ENCODE assay signal across 22 mouse cellular contexts in the genomic region with DNA sequence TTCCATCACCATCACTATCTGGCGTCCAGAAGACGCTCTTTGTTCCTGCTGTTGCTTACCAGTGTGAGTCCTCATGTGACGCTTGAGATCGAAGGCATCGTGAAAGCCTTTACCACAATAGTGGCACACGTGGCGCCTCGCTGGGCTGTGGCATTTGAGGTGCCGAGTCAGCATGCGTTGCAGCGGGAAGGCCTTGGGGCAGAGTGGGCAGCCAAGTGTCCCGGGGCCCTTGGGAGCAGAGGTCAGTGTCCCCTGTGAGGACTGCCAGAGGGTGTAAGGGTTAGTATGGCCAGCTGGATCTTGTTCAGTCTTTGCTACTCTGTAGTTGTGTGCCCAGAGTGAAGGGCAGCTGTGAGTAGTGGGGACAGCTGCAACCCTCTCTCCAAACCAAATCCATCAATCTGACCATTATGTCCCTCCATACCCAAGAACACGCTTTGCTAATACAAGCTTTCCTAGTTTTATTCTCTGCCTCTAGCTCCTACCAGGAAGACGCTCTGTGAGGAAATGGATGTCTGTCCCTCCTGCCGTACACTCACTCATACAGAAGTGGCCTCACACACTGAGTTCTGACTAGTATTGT. TPM values are rescaled to one million over a fixed set of nuclear protein-coding genes. Genes with fewer than 3 reads are reported as not detected.
DNase-seq lines count a peak whose midpoint lies in the region; ATAC-seq and TF ChIP-seq lines count a peak whose summit lies in the region.
"Had no signal": no experiment of that assay in that cellular context is flagged by ENCODE, and none has a peak within 500 bp of the region (broad histone marks: within the 10 kb centered on the region; RNA-seq: fewer than 3 reads in every experiment).

No protein-coding gene starts in this region.

- H3K9ac ChIP-seq in CH12.LX (ENCODE audit: insufficient read depth, low read depth), result no peak overlapping the region
- H3K9ac ChIP-seq in lung, postnatal 0 days (replicated peaks; ENCODE audit: low read depth), result no peak overlapping the region
- H3K9ac ChIP-seq in hindbrain, embryonic 12.5 days, result no peak overlapping the region
- H3K9ac ChIP-seq: lung, embryonic 15.5 days had no signal

- H3K4me2 ChIP-seq in CH12.LX (ENCODE audit: insufficient read depth, low read depth, poor library complexity, severe bottlenecking), result no peak overlapping the region
- no peak overlapping the region for H3K4me2 ChIP-seq in lung, postnatal 0 days (replicated peaks; ENCODE audit: low read depth, low read length)
- H3K4me2 ChIP-seq in hindbrain, embryonic 12.5 days (replicated peaks), result no peak overlapping the region
- H3K4me2 ChIP-seq: midbrain, embryonic 11.5 days had no signal

- no peak overlapping the region for H3K27ac ChIP-seq in CH12.LX (ENCODE audit: insufficient read depth, low read depth)
- H3K27ac ChIP-seq in lung, postnatal 0 days (ENCODE audit: low read length), result no peak overlapping the region
- no peak overlapping the region for H3K27ac ChIP-seq in embryonic facial prominence, embryonic 10.5 days (replicated peaks)
- no peak overlapping the region for H3K27ac ChIP-seq in hindbrain, embryonic 12.5 days
- H3K27ac ChIP-seq: lung, embryonic 15.5 days; stomach, postnatal 0 days had no signal

- 80% methylated on average over 15 of the region's 15 CpGs for WGBS in lung, postnatal 0 days
- 93% methylated on average over 15 of the region's 15 CpGs for WGBS in embryonic facial prominence, embryonic 10.5 days
- 92% methylated on average over 15 of the region's 15 CpGs for WGBS in hindbrain, embryonic 12.5 days

- no peak for TF ChIP-seq POLR2A in CH12.LX (IDR thresholded peaks at IDR 0.05; ENCODE audit: low read depth, low read length)

- H3K27me3 ChIP-seq in CH12.LX (replicated peaks), result no peaks in the 10 kb centered on the region
- no peaks in the 10 kb centered on the region for H3K27me3 ChIP-seq in lung, postnatal 0 days (replicated peaks; ENCODE audit: insufficient read depth, low read length)
- no peaks in the 10 kb centered on the region for H3K27me3 ChIP-seq in embryonic facial prominence, embryonic 10.5 days (replicated peaks; ENCODE audit: low read depth, poor library complexity, severe bottlenecking)
- H3K27me3 ChIP-seq in hindbrain, embryonic 12.5 days, result no peaks in the 10 kb centered on the region
- H3K27me3 ChIP-seq: lung, embryonic 15.5 days had no signal

- no peaks in the 10 kb centered on the region for H3K9me3 ChIP-seq in CH12.LX (replicated peaks; ENCODE audit: low read length)
- H3K9me3 ChIP-seq in lung, postnatal 0 days (ENCODE audit: low read length), result no peaks in the 10 kb centered on the region
- no peaks in the 10 kb centered on the region for H3K9me3 ChIP-seq in embryonic facial prominence, embryonic 10.5 days
- H3K9me3 ChIP-seq in hindbrain, embryonic 12.5 days (replicated peaks), result no peaks in the 10 kb centered on the region
- H3K9me3 ChIP-seq: lung, embryonic 15.5 days had no signal

- no peaks in the 10 kb centered on the region for H3K79me2 ChIP-seq in CH12.LX (replicated peaks; ENCODE audit: control insufficient read depth, extremely low read depth, insufficient read depth, poor library complexity, severe bottlenecking)

- intact Hi-C loops in gastrocnemius, postnatal 14 days (cut with DNase I; ENCODE audit: low total_unique reads), result loop anchor here (10.0 kb wide), 1 partner anchor 70 kb away; a partner anchor contains a TSS

- H3K36me3 ChIP-seq in CH12.LX (replicated peaks in 1 of 2; ENCODE audit: control insufficient read depth in 1 of 2, insufficient read depth in 1 of 2, low read length in 1 of 2), result peaks cover 17 to 37% of the 10 kb centered on the region in 2 experiments
- H3K36me3 ChIP-seq in lung, postnatal 0 days (ENCODE audit: insufficient read depth, low read length), result no peaks in the 10 kb centered on the region
- peaks cover 33% of the 10 kb centered on the region for H3K36me3 ChIP-seq in embryonic facial prominence, embryonic 10.5 days (replicated peaks)
- peaks cover 19% of the 10 kb centered on the region; the same call in 1 of the 2 replicates for H3K36me3 ChIP-seq in hindbrain, embryonic 12.5 days

- ATAC-seq in lung, postnatal 0 days, result peak; percentile 14
- ATAC-seq in hindbrain, embryonic 12.5 days (ENCODE audit: low FRiP score), result no peak
- ATAC-seq: CD4-positive, CD25-positive, alpha-beta regulatory T cell, adult 4 months had no signal

- peaks cover 12 to 44% of the 10 kb centered on the region in 2 experiments for H3K4me1 ChIP-seq in CH12.LX (ENCODE audit: control insufficient read depth in 1 of 2, insufficient read depth in 2 of 2)
- peaks cover 5% of the 10 kb centered on the region; the same call in 1 of the 2 replicates for H3K4me1 ChIP-seq in lung, postnatal 0 days (ENCODE audit: insufficient read depth, low read depth, low read length)
- H3K4me1 ChIP-seq in embryonic facial prominence, embryonic 10.5 days, result peaks cover 23% of the 10 kb centered on the region
- H3K4me1 ChIP-seq in hindbrain, embryonic 12.5 days, result peaks cover 19% of the 10 kb centered on the region

- DNase-seq in gastrocnemius, postnatal 14 days, result peak; percentile 40
- DNase-seq in gastrocnemius, postnatal 4 days (ENCODE audit: low spot score in 2 of 2), result no peak
- DNase-seq in CH12.LX (ENCODE audit: extremely low read depth), result no peak
- peak; percentile 62 for DNase-seq in gastrocnemius, postnatal 25 days
- DNase-seq in lung, postnatal 0 days (ENCODE audit: low spot score), result peak; percentile 60
- no peak for DNase-seq in embryonic facial prominence, embryonic 10.5 days (ENCODE audit: low spot score)
- DNase-seq: cerebellum, adult 9-10 months; liver; thymus, postnatal 14 days had no signal

- in situ Hi-C loops in CH12.LX (cut with MboI; ENCODE audit: low pct_ligation_motif_present, low pct_unique_long_range_greater_than_20kb, low sequenced_read_pairs), result no loop called here

- dilution Hi-C loops in CH12.LX (cut with MboI; ENCODE audit: extremely low pct_ligation_motif_present, extremely low pct_unique_long_range_greater_than_20kb, low sequenced_read_pairs), result no loop called here

- TF ChIP-seq CTCF in CH12.LX (conservative IDR thresholded peaks at IDR 0.05 in 1 of 2, IDR thresholded peaks at IDR 0.05 in 1 of 2; ENCODE audit: low read depth in 2 of 2, low read length in 2 of 2), result no peak
- TF ChIP-seq CTCF in lung, postnatal 0 days (IDR thresholded peaks at IDR 0.05), result no peak

- TF ChIP-seq RAD21 in CH12.LX (IDR thresholded peaks at IDR 0.05; ENCODE audit: low read depth, low read length), result no peak

- TF ChIP-seq EP300 in CH12.LX (IDR thresholded peaks at IDR 0.05; ENCODE audit: low read length), result no peak
- no peak for TF ChIP-seq EP300 in lung, postnatal 0 days (IDR thresholded peaks at IDR 0.05)

- no peak overlapping the region for H3K4me3 ChIP-seq in CH12.LX (replicated peaks in 1 of 3; ENCODE audit: low read depth in 2 of 3, low read length in 2 of 3, poor library complexity in 1 of 3)
- H3K4me3 ChIP-seq in lung, postnatal 0 days (ENCODE audit: low read depth, low read length), result no peak overlapping the region
- no peak overlapping the region for H3K4me3 ChIP-seq in embryonic facial prominence, embryonic 10.5 days
- no peak overlapping the region for H3K4me3 ChIP-seq in hindbrain, embryonic 12.5 days
- H3K4me3 ChIP-seq: lung, embryonic 15.5 days had no signal

RNA-seq across cellular contexts. Expression of a gene that starts 1.2 kb away (rescaled TPM):
- under 1 TPM in 1 of 2 experiments, not detected in 1; 0.33 TPM for total RNA-seq in gastrocnemius, postnatal 14 days (2021)
- total RNA-seq in gastrocnemius, postnatal 4 days (2021), result under 1 TPM; 0.78 TPM
- total RNA-seq in CH12.LX (2012; rRNA removed), result 0.42 and 0.84 TPM in 2 replicates
- total RNA-seq in CH12.LX (2014; rRNA removed), result 1.9 and 2.8 TPM in 2 replicates
- 3.4 and 4.3 TPM in 2 replicates for polyA plus RNA-seq in CH12.LX (2012; ENCODE audit: insufficient read length, low read depth)
- not detected for total RNA-seq in gastrocnemius, postnatal 25 days (2021)
- polyA plus RNA-seq in lung, postnatal 0 days (2015; fragmentation: Nextera tagmentation; extraction: Ambion mirVana), result 0.27 TPM in 1 of 2 replicates, not detected in the other
- polyA plus RNA-seq in embryonic facial prominence, embryonic 10.5 days (2016; fragmentation: Nextera tagmentation; extraction: Ambion mirVana), result not detected in 2 replicates
- not detected in 2 replicates for polyA plus RNA-seq in hindbrain, embryonic 12.5 days (2016; fragmentation: Nextera tagmentation; extraction: Ambion mirVana)
- total RNA-seq: granulocyte monocyte progenitor cell, adult 5-6 weeks; hematopoietic stem cell, adult 5-6 weeks; layer of hippocampus, postnatal 25 days; left cerebral cortex, postnatal 36 days; MEL had no signal
- polyA plus RNA-seq: CD4-positive, CD25-positive, alpha-beta regulatory T cell, adult 4 months; forebrain, embryonic 11.5 days; heart, embryonic 14.5 days; lung, embryonic 15.5 days; midbrain, embryonic 11.5 days; neural tube, embryonic 14.5 days; stomach, postnatal 0 days had no signal

RNA-seq across cellular contexts. Expression of a gene that starts 2.3 kb away (rescaled TPM):
- 10 to 100 TPM; 26.8 to 37.2 TPM for total RNA-seq in gastrocnemius, postnatal 14 days (2021)
- total RNA-seq in gastrocnemius, postnatal 4 days (2021), result 10 to 100 TPM; 62.5 to 64.9 TPM
- total RNA-seq in CH12.LX (2012; rRNA removed) (89.6 and 109 TPM in 2 replicates), CH12.LX (2014; rRNA removed) (54.9 and 57.7 TPM in 2 replicates)
- 79.9 and 86.3 TPM in 2 replicates for polyA plus RNA-seq in CH12.LX (2012; ENCODE audit: insufficient read length, low read depth)
- 10 to 100 TPM; 25.0 to 25.9 TPM for total RNA-seq in gastrocnemius, postnatal 25 days (2021)
- polyA plus RNA-seq in lung, postnatal 0 days (2015; fragmentation: Nextera tagmentation; extraction: Ambion mirVana), result 142 and 143 TPM in 2 replicates
- polyA plus RNA-seq in embryonic facial prominence, embryonic 10.5 days (2016; fragmentation: Nextera tagmentation; extraction: Ambion mirVana), result 270 and 275 TPM in 2 replicates
- polyA plus RNA-seq in hindbrain, embryonic 12.5 days (2016; fragmentation: Nextera tagmentation; extraction: Ambion mirVana), result 272 and 275 TPM in 2 replicates

RNA-seq across cellular contexts. Expression of a gene that starts 2.6 kb away (rescaled TPM):
- total RNA-seq in gastrocnemius, postnatal 14 days (2021), result 10 to 100 TPM; 56.0 to 61.2 TPM
- 10 to 100 TPM; 91.6 to 94.0 TPM for total RNA-seq in gastrocnemius, postnatal 4 days (2021)
- total RNA-seq in CH12.LX (2012; rRNA removed) (83.6 and 101 TPM in 2 replicates), CH12.LX (2014; rRNA removed) (55.0 and 62.9 TPM in 2 replicates)
- 74.2 and 75.4 TPM in 2 replicates for polyA plus RNA-seq in CH12.LX (2012; ENCODE audit: insufficient read length, low read depth)
- 10 to 100 TPM; 50.8 to 58.9 TPM for total RNA-seq in gastrocnemius, postnatal 25 days (2021)
- 122 and 144 TPM in 2 replicates for polyA plus RNA-seq in lung, postnatal 0 days (2015; fragmentation: Nextera tagmentation; extraction: Ambion mirVana)
- polyA plus RNA-seq in embryonic facial prominence, embryonic 10.5 days (2016; fragmentation: Nextera tagmentation; extraction: Ambion mirVana), result 174 and 177 TPM in 2 replicates
- 135 and 149 TPM in 2 replicates for polyA plus RNA-seq in hindbrain, embryonic 12.5 days (2016; fragmentation: Nextera tagmentation; extraction: Ambion mirVana)

RNA-seq across cellular contexts. Expression of a gene that starts 35.8 kb away (rescaled TPM):
- total RNA-seq in gastrocnemius, postnatal 14 days (2021), result 100 to 1,000 TPM; 275 to 320 TPM
- 100 to 1,000 TPM; 272 to 284 TPM for total RNA-seq in gastrocnemius, postnatal 4 days (2021)
- 85.8 and 101 TPM in 2 replicates for total RNA-seq in CH12.LX (2012; rRNA removed)
- 207 and 219 TPM in 2 replicates for total RNA-seq in CH12.LX (2014; rRNA removed)
- polyA plus RNA-seq in CH12.LX (2012; ENCODE audit: insufficient read length, low read depth), result 218 and 233 TPM in 2 replicates
- total RNA-seq in gastrocnemius, postnatal 25 days (2021), result 100 to 1,000 TPM; 201 to 255 TPM
- 118 and 120 TPM in 2 replicates for polyA plus RNA-seq in lung, postnatal 0 days (2015; fragmentation: Nextera tagmentation; extraction: Ambion mirVana)
- 54.8 and 61.9 TPM in 2 replicates for polyA plus RNA-seq in embryonic facial prominence, embryonic 10.5 days (2016; fragmentation: Nextera tagmentation; extraction: Ambion mirVana)
- 78.0 and 80.0 TPM in 2 replicates for polyA plus RNA-seq in hindbrain, embryonic 12.5 days (2016; fragmentation: Nextera tagmentation; extraction: Ambion mirVana)

RNA-seq across cellular contexts. Expression of a gene that starts 45.5 kb away (rescaled TPM):
- total RNA-seq in gastrocnemius, postnatal 14 days (2021), result under 1 TPM; 0.16 to 0.29 TPM
- under 1 TPM; 0.29 to 0.96 TPM for total RNA-seq in gastrocnemius, postnatal 4 days (2021)
- total RNA-seq in CH12.LX (2012; rRNA removed) (0.38 and 0.63 TPM in 2 replicates), CH12.LX (2014; rRNA removed) (not detected in 2 replicates)
- polyA plus RNA-seq in CH12.LX (2012; ENCODE audit: insufficient read length, low read depth), result 0.23 TPM in 1 of 2 replicates, not detected in the other
- under 1 TPM in 1 of 2 experiments, not detected in 1; 0.20 TPM for total RNA-seq in gastrocnemius, postnatal 25 days (2021)
- polyA plus RNA-seq in lung, postnatal 0 days (2015; fragmentation: Nextera tagmentation; extraction: Ambion mirVana), result 0.37 and 0.81 TPM in 2 replicates
- polyA plus RNA-seq in embryonic facial prominence, embryonic 10.5 days (2016; fragmentation: Nextera tagmentation; extraction: Ambion mirVana), result 0.45 and 0.90 TPM in 2 replicates
- polyA plus RNA-seq in hindbrain, embryonic 12.5 days (2016; fragmentation: Nextera tagmentation; extraction: Ambion mirVana), result 0.48 and 0.77 TPM in 2 replicates

Comparison
In these comparisons a context has a peak if more than half of its experiments do, and no peak if none do; other contexts are left out.
1. DNase-seq: peak in gastrocnemius, postnatal 14 days (single experiment), gastrocnemius, postnatal 25 days (single experiment) and lung, postnatal 0 days (single experiment); none in gastrocnemius, postnatal 4 days (0 of 2), CH12.LX (single experiment) and embryonic facial prominence, embryonic 10.5 days (single experiment).